Mouse (Mus musculus) G1E (cell line): ENCODE measurements around the gene Gm8857. TPM values are rescaled to one million over a fixed set of nuclear protein-coding genes. Genes with fewer than 3 reads are reported as not detected.
"Not testable (repeated sequence)": the region's sequence is repeated elsewhere in the genome, so short reads cannot be mapped to it uniquely, and the experiment has no call there.

Experiments used
- ATAC-seq: 2 replicates; pipeline ENCODE4 v1.8.0; 2016; ENCODE audit warnings: mild to moderate bottlenecking; ENCODE audit not compliant: insufficient number of reproducible peaks, poor library complexity, low FRiP score, severe bottlenecking; ENCODE audit errors: extremely low read depth
- DNase-seq: peaks from one replicate; pipeline ENCODE4 v3.0.0; 2012; ENCODE audit warnings: low spot score
- H3K27me3 ChIP-seq: 2 replicates; pipeline ENCODE4 v1.6.1; 2012; ENCODE audit warnings: mild to moderate bottlenecking, low read length, inconsistent platforms; ENCODE audit not compliant: insufficient read depth
- H3K36me3 ChIP-seq: replicated peaks from 2 replicates; pipeline ENCODE3; 2012; ENCODE audit warnings: mild to moderate bottlenecking, inconsistent platforms
- H3K4me1 ChIP-seq: 2 replicates; pipeline ENCODE4 v1.6.1; 2012; ENCODE audit warnings: low read depth, low read length, inconsistent platforms, mixed read lengths; ENCODE audit not compliant: insufficient read depth
- H3K4me3 ChIP-seq: 2 replicates; pipeline ENCODE4 v1.5.1; 2012; ENCODE audit warnings: low read depth, mild to moderate bottlenecking, inconsistent platforms, low read length, moderate library complexity, mixed read lengths
- H3K9me3 ChIP-seq: replicated peaks from 2 replicates; pipeline ENCODE4 v1.6.1; 2012; ENCODE audit warnings: inconsistent platforms
- polyA plus RNA-seq: library from polyadenylated mRNA; stranded (reverse); fragments of >175 nt; gene quantifications from 2 replicates; pipeline ENCODE4 v1.2.3, GENCODE M21; 2012
- total RNA-seq, 2 experiments: library from RNA; stranded (forward) in 1 of 2; stranded (reverse) in 1 of 2; fragments of 200-1000 nt in 1 of 2; fragments of >200 nt in 1 of 2; fragmentation: Nextera tagmentation in 1 of 2; gene quantifications; 2 replicates each; pipeline ENCODE4 v1.2.3; 2014 to 2017

Gene Gm8857
- total RNA-seq (2014; fragmentation: Nextera tagmentation): not detected in 2 replicates
- total RNA-seq (2017): not detected in 2 replicates
- not detected in 2 replicates for polyA plus RNA-seq

DNA sequence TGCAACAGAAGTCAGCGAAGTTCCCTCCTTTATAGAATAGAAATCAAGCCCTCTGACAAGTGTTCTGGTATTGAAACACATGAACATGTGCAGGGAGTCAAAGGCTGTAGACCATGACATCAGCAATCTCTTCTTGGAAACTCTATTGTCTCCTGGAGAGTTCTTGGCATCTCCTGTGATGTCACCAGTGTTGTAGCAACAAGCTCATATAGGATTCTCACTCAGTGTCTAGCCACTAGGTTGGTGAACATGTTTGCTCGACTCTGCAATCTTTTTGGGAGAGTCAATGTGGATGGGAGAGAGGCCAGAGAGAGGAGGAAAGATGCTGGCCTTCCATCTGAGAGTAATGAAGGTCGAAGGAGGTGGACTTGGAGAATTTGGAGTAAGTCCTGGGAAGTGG lies at the start of gene Gm8857, which contains the start of gene Gm8871:
Gene Gm8857 (plus strand): TSS at position 303 of the 400 bp plus-strand sequence.
Gene Gm8871 (plus strand): TSS at position 301 of the 400 bp plus-strand sequence.
- H3K4me1 ChIP-seq, H3K36me3 ChIP-seq, H3K9me3 ChIP-seq, DNase-seq, ATAC-seq, H3K4me3 ChIP-seq, H3K27me3 ChIP-seq: not testable (repeated sequence)

DNA sequence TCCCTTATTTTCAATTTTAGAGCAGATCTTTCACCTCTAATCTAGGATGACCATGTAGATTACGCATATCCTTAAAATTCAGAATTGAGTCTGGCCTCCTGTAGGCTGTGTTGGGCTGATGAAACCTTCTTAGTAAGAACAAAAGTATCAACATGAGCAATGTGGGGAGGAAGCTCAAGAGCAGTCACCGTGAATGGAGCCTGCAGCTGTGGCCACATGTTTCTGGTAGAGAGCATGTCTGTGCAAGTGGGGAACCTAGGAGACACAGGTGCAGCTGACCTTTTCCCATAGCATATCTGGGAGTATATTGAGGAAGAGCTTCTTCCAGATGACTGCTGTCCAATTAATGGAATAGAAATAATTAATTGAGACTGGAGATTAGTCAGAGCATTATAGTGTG lies 5.9 kb downstream of the Gm8857 start:
- not testable (repeated sequence) for H3K4me3 ChIP-seq, DNase-seq, ATAC-seq, H3K36me3 ChIP-seq, H3K27me3 ChIP-seq, H3K4me1 ChIP-seq, H3K9me3 ChIP-seq

DNA sequence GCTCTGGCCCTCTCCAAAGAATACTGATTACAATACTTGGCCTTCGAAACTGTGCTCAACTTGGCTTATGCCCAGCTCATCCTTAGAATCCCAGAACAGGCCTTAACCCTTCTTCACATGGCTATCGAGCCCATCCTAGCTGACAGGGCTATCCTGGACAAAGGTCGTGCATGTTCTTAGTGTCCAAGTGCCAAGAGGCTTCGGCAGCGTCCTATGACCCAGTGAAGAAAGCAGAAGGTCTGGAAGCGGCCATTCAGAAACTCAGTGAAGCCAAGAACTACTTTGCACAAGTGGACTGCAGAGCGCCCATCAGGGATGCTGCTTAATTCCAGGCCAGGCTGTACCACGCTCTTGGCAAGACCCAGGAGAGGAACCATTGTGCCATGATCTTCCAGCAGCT lies 10.4 kb downstream of the Gm8857 start:
- not testable (repeated sequence) for ATAC-seq, H3K4me3 ChIP-seq, H3K36me3 ChIP-seq, H3K4me1 ChIP-seq, DNase-seq, H3K27me3 ChIP-seq, H3K9me3 ChIP-seq

Other genes with a start within 250 kb of the Gm8857 start
- gene Gm8871, start within 50 bp of the Gm8857 start, total RNA-seq (2014; fragmentation: Nextera tagmentation): not detected in 2 replicates
- gene Gm8871, start within 50 bp of the Gm8857 start, total RNA-seq (2017): not detected in 2 replicates
- gene Gm8871, start within 50 bp of the Gm8857 start, polyA plus RNA-seq: not detected in 2 replicates
- not detected in 2 replicates for gene Gm8879, start 179.8 kb downstream of the Gm8857 start, total RNA-seq (2014; fragmentation: Nextera tagmentation)
- not detected in 2 replicates for gene Gm8879, start 179.8 kb downstream of the Gm8857 start, total RNA-seq (2017)
- gene Gm8879, start 179.8 kb downstream of the Gm8857 start, polyA plus RNA-seq: not detected in 2 replicates
- gene Gm5861, start 235.3 kb downstream of the Gm8857 start, total RNA-seq (2014; fragmentation: Nextera tagmentation): not detected in 2 replicates
- not detected in 2 replicates for gene Gm5861, start 235.3 kb downstream of the Gm8857 start, total RNA-seq (2017)
- gene Gm5861, start 235.3 kb downstream of the Gm8857 start, polyA plus RNA-seq: not detected in 2 replicates